Mouse (Mus musculus) v-Abl transformed pro-B cells (cell line): ENCODE data around the gene Fam196b.

Experiments used
- in situ Hi-C, 2 experiments: fragments of 400-800 bp; cut with MboI; formaldehyde crosslinking; loops; one replicate each; pipeline ENCODE4 v1.15.1; 2025; ENCODE audit not compliant: unreplicated experiment in 2 of 2

Fam196b gene

DNA sequence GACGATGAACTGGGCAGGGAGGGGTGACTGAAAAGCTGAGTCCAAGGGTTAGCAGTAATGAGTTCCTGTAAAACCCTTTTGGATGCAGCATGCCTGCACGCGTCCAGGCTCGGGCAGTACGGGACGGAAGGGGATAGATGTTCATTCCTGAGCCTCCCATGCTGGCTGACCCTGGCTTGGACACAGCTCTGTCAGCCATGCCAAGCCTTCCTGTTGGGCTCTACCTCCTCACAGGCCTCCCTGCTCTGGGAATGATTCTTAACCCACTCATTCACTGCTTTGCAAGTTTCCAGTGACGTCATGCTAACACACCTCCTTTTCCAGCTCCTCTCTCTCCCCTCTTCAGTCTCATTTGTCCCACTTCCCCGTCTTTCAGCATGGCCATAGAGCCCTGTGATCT is 9.0 kb downstream of the Fam196b start:
- in situ Hi-C loops, result no loop called here

- in situ Hi-C loops, result no loop called here
Observed at GRCm38 (mm10) chr11:34332344-34333031, 17.9 kb downstream of the Fam196b start.

- in situ Hi-C loops, result no loop called here
Observed at GRCm38 (mm10) chr11:34337907-34338306, 23.3 kb downstream of the Fam196b start.

DNA sequence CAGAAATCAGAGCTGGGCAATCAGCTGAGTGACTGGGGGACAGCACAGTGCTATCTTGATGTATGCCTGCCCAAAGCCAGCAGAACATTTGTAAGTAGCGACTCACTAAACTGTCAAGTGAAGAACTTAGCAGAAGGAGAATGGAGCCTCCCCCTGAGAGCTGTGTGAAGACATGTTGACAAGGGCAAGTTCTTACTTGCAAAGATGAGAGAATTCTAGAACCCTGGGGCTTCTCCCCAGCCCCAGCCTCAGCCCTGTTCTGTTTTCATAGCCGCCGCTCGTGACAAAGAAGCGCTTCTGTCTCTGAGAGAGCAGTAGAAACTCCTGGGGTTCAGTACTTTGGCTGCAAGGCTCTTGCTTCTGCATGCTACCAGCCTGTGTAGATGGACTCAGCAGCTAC is 25.1 kb downstream of the Fam196b start:
- in situ Hi-C loops, result no loop called here

DNA sequence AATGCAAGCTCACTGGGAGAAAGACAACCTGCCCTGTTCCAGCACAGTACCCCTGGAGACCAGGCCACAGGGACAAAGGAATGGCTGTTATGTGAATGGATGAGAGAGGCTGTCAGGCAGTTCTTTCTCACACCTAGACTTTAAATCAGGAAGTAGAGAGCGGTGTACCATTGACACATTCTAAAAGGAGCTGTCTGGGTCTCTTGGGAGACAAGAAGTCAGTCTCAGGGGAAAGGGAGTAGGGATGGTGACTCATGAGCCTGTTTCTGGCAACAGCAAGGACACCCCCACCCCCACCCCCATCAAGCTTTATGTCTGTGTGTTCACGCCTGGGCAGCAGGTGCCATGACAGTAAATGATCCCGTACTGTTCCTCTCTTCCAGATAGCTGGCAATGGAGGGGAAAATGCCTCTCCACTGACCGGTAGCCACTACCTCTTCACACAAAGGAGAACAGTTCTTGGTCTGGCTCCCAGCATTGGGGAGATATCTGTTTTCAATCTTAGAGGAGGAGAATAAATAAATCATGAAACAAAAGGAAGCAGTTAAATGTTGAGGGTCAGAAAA is 29.2 kb downstream of the Fam196b start:
- in situ Hi-C loops, result no loop called here

GRCm38 (mm10) chr11:34344310-34344709 is 29.7 kb downstream of the Fam196b start:
- in situ Hi-C loops, result no loop called here

DNA sequence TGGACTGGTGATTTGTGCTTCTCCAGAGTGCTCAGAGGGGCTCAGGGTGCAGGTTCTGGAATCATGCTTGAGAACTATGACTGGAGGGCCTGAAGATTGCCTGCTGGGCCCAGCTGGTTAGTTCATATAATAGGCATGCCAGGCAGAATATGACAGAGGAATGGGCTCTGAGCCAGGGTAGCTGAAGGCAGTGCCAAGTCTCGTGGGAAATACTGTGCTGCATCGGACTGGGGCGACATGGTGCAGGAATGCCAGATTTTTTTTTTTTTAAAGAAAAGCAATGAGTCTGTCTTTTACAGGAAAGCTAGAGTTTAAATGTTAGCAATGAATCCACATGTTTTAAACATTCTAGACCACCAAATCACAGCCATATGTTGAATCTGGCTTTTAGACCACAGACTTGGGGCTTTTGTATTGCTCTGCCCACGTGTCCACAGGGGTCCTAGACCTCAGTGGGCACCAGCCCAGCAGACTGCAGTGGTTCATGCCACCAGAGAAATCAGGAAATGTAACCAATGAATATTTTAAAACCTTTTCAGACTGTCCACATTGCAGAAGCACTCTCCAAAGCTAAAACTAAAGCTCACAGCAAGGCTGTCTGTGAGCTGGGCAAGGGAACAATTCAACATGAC is 33.8 kb downstream of the Fam196b start:
- in situ Hi-C loops, result no loop called here

- in situ Hi-C loops, result no loop called here
Observed at GRCm38 (mm10) chr11:34349453-34350056, 34.9 kb downstream of the Fam196b start.

GRCm38 (mm10) chr11:34355406-34355805 is 40.8 kb downstream of the Fam196b start:
- in situ Hi-C loops, result no loop called here

DNA sequence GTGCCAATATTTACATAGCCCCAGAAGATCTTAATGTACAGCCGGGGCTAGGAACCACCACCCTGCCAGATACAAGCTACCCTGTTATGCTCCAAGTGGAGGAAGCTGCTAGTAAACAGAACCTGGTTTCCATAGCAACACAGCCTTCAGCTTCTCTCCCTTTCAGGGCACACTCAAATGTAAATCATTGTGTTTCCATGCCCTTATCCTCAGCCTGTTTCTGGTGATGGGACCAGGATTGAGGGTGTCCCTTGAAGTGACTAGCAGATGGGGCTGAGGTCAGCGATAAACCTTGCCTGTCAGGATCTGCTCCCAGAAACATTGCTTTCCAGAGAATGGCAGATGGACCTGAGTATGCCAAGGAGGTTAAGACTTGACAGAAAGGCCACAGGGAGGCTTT is 41.5 kb downstream of the Fam196b start:
- in situ Hi-C loops, result no loop called here

DNA sequence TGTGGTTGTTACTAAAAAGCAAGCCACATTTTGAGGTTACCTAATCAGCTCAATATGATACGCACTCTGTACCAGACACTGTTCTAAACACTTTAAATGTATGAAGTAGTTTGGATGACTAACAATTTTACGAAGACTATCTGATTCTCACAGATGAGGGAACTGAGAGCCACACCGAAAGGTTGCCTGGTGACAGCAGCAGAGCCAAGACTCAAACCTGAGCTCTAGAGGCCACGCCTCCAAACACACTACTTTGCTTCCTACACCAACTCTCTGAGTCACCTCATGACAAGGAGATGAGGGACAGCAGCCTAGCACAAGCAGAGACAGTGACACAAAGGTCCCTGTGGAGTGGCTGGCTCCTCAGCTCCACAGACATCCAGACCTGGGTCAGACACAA is 57.6 kb downstream of the Fam196b start:
- in situ Hi-C loops, result no loop called here

DNA sequence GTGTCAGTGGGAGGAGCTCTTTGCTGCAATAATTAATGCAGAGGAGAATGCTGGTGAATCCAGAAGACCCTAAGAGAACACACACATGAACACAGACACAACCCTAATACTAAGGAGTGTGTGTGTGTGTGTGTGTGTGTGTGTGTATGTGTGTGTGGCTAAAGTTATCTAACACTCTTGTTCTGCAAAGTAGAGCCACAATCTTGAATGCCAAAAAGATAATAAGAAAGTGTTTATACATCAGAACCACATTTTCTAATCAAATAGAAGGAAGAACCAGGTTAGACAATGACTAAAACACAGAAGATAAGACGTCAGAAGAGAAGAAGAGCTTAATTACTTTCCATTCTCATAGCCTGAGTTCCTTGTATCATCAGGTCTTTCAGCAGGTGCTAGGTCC is 60.9 kb downstream of the Fam196b start:
- in situ Hi-C loops, result no loop called here

DNA sequence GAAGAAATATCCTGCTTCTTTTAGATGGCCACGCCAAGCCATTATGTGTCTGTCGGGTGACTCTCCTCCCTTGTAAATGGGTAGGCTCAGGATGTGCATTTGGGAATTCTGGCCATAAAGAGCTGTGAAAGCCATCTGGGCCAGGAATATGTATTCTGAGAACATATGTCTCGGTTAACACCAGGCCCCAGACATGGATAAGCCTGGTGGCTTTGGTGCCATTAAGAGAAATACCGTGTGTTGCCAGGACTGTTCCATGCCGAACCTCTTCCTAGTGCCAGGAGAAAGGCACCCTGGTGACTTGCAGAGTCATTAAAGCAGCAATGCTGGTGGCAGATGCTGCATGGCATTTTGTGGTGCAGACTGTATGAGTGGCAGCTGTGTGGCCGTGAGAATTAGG is 63.0 kb downstream of the Fam196b start:
- in situ Hi-C loops, result no loop called here

DNA sequence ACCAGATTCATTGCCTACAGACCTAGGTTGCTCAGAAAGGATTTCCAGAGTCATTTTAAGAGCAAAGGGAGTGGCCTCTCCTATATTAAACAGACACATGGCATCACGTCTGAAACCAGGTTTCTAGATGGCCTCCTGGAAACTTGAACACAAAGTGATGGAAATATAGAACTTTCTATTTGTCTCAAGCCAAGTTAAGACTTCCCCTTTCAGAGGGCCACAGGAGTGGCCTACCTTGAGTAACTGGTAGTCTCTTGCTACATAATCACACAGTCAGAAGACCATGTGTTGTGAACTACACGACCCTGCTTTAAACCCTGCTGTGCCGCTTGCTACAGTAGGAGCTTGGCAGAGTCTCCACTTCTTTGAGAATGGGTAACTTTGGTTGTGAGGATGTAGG is 68.9 kb downstream of the Fam196b start:
- in situ Hi-C loops, result no loop called here

GRCm38 (mm10) chr11:34384178-34384577 is 69.6 kb downstream of the Fam196b start:
- in situ Hi-C loops, result no loop called here

DNA sequence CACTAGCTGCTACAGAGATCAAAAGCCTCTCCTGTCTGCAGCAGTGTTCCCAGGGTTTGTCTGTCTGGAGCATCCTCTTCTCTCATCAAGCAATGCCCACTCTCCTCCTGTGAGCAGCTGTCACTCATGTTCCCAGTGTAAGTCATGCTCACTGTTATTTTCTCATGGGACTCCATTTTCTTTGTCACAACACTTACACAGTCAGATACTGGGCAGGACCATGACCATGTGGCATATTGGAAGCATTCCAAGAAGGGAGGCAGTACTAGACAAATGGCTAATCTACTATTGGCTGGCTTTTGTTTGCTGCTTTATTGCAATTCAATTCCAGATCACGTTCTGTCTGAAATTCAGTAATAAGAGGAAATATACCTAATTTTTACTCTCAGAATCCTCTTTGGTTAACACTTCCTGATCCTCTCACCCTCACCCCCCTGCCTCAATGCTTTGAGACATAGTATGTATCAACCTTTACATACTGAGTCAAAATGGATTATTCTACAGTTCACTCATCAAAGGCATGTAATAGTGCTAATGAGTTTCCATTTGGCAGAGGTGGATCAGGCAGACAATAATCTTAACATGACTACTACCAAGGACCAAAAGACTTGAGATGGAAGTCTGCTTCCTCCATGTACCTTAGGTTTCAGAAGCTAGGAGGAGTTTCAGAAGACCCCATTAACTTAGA is 70.5 kb downstream of the Fam196b start:
- in situ Hi-C loops, result no loop called here

GRCm38 (mm10) chr11:34389261-34390116 is 74.9 kb downstream of the Fam196b start:
- in situ Hi-C loops, result no loop called here

DNA sequence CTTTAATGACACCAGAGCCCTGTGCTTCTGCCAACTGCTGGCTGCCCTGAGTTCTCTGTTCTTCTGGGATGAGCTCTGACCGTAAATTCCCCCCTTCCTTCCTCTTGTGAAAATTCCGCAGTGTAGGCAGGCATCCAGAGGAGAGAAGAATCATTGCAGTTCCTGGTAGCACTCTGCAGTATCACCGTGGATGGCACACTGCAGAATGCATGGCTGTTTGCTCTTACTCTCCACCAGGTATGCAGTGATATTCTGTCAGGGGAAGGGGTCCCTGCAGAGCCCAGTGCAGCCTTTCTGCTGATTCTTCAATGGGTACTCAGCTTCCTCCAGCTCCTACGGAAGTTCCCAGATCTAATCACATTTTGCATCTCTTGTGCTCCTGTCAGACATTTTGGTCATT is 77.5 kb downstream of the Fam196b start:
- in situ Hi-C loops, result no loop called here

GRCm38 (mm10) chr11:34395802-34396201 is 81.2 kb downstream of the Fam196b start:
- in situ Hi-C loops, result no loop called here

- in situ Hi-C loops, result no loop called here
Observed at GRCm38 (mm10) chr11:34397661-34398060, 83.0 kb downstream of the Fam196b start.
